Mouse (Mus musculus): Measurements from ENCODE around the gene Agap2. TPM values are rescaled to one million over a fixed set of nuclear protein-coding genes. Genes with fewer than 3 reads are reported as not detected.

Agap2 gene
- polyA plus RNA-seq, 1 experiment from 2014 or later, result 5.3 TPM

- no peaks in the 10 kb centered on the region for H3K27me3 ChIP-seq (replicated peaks)
- no peaks in the 10 kb centered on the region for H3K4me1 ChIP-seq
- H3K27ac ChIP-seq (replicated peaks), result no peak overlapping the region
- H3K4me3 ChIP-seq (replicated peaks), result no peak overlapping the region
- no peak overlapping the region for H3K9ac ChIP-seq (replicated peaks)
- ATAC-seq (ENCODE audit: low FRiP score), result no peak
- no peak overlapping the region for H3K4me2 ChIP-seq
- 85% methylated on average over 8 of the region's 8 CpGs for WGBS
- no peaks in the 10 kb centered on the region for H3K36me3 ChIP-seq
- no peaks in the 10 kb centered on the region for H3K9me3 ChIP-seq (replicated peaks)
Observed at GRCm38 (mm10) chr10:127141500-127141899, 66.4 kb downstream of the Agap2 start.

Other genes starting within 250 kb of the Agap2 start
- gene Atp23, start 173.9 kb upstream of the Agap2 start, polyA plus RNA-seq (2015; fragmentation: Nextera tagmentation; extraction: Ambion mirVana), result 15.0 and 18.2 TPM in 2 replicates
- gene Ctdsp2, start 96.6 kb upstream of the Agap2 start, polyA plus RNA-seq (2015; fragmentation: Nextera tagmentation; extraction: Ambion mirVana), result 15.7 and 25.4 TPM in 2 replicates
- 19.2 and 22.4 TPM in 2 replicates for gene Avil, start 74.6 kb upstream of the Agap2 start, polyA plus RNA-seq (2015; fragmentation: Nextera tagmentation; extraction: Ambion mirVana)
- 66.6 and 71.0 TPM in 2 replicates for gene Tsfm, start 44.4 kb upstream of the Agap2 start, polyA plus RNA-seq (2015; fragmentation: Nextera tagmentation; extraction: Ambion mirVana)
- gene Mettl1, start 33.9 kb upstream of the Agap2 start, polyA plus RNA-seq (2015; fragmentation: Nextera tagmentation; extraction: Ambion mirVana), result 24.3 and 29.6 TPM in 2 replicates
- 0.27 and 0.51 TPM in 2 replicates for gene Eef1akmt3, start 33.8 kb upstream of the Agap2 start, polyA plus RNA-seq (2015; fragmentation: Nextera tagmentation; extraction: Ambion mirVana)
- 0.11 and 0.14 TPM in 2 replicates for gene Cyp27b1, start 27.0 kb upstream of the Agap2 start, polyA plus RNA-seq (2015; fragmentation: Nextera tagmentation; extraction: Ambion mirVana)
- gene March9, start 15.1 kb upstream of the Agap2 start, polyA plus RNA-seq (2015; fragmentation: Nextera tagmentation; extraction: Ambion mirVana), result 5.9 and 7.4 TPM in 2 replicates
- gene Cdk4, start 11.8 kb upstream of the Agap2 start, polyA plus RNA-seq (2015; fragmentation: Nextera tagmentation; extraction: Ambion mirVana), result 551 and 796 TPM in 2 replicates
- 108 and 123 TPM in 2 replicates for gene Tspan31, start 5.0 kb upstream of the Agap2 start, polyA plus RNA-seq (2015; fragmentation: Nextera tagmentation; extraction: Ambion mirVana)
- gene Os9, start 45.8 kb downstream of the Agap2 start, polyA plus RNA-seq (2015; fragmentation: Nextera tagmentation; extraction: Ambion mirVana), result 127 and 130 TPM in 2 replicates
- gene B4galnt1, start 89.9 kb downstream of the Agap2 start, polyA plus RNA-seq (2015; fragmentation: Nextera tagmentation; extraction: Ambion mirVana), result 69.5 and 70.4 TPM in 2 replicates
- 1.0 TPM in 2 replicates for gene Slc26a10, start 105.4 kb downstream of the Agap2 start, polyA plus RNA-seq (2015; fragmentation: Nextera tagmentation; extraction: Ambion mirVana)
- 32.7 and 34.9 TPM in 2 replicates for gene Arhgef25, start 114.8 kb downstream of the Agap2 start, polyA plus RNA-seq (2015; fragmentation: Nextera tagmentation; extraction: Ambion mirVana)
- 211 and 245 TPM in 2 replicates for gene Dtx3, start 120.4 kb downstream of the Agap2 start, polyA plus RNA-seq (2015; fragmentation: Nextera tagmentation; extraction: Ambion mirVana)
- 19.8 and 23.0 TPM in 2 replicates for gene Pip4k2c, start 136.3 kb downstream of the Agap2 start, polyA plus RNA-seq (2015; fragmentation: Nextera tagmentation; extraction: Ambion mirVana)
- gene Kif5a, start 188.1 kb downstream of the Agap2 start, polyA plus RNA-seq (2015; fragmentation: Nextera tagmentation; extraction: Ambion mirVana), result 97.3 and 113 TPM in 2 replicates
- 304 and 335 TPM in 2 replicates for gene Dctn2, start 191.1 kb downstream of the Agap2 start, polyA plus RNA-seq (2015; fragmentation: Nextera tagmentation; extraction: Ambion mirVana)
- gene Mbd6, start 213.7 kb downstream of the Agap2 start, polyA plus RNA-seq (2015; fragmentation: Nextera tagmentation; extraction: Ambion mirVana), result 16.4 and 18.3 TPM in 2 replicates
- gene Mars, start 236.5 kb downstream of the Agap2 start, polyA plus RNA-seq (2015; fragmentation: Nextera tagmentation; extraction: Ambion mirVana), result 108 and 115 TPM in 2 replicates
- gene Arhgap9, start 246.7 kb downstream of the Agap2 start, polyA plus RNA-seq (2015; fragmentation: Nextera tagmentation; extraction: Ambion mirVana), result 0.88 and 13.1 TPM in 2 replicates

All from neural tube, embryonic 15.5 days (tissue).